Mouse (Mus musculus) embryonic facial prominence, embryonic 15.5 days (tissue): Measurements from ENCODE around the gene St3gal3. TPM values are rescaled to one million over a fixed set of nuclear protein-coding genes. Genes with fewer than 3 reads are reported as not detected.
A peak's percentile ranks its signal among the peaks of the same experiment; 100 is the strongest.

ENCODE experiments used
- ATAC-seq: fragments of 200-750 bp; cut with Nextera tagmentation; 2 replicates; pipeline ENCODE4 v1.8.0; 2017; ENCODE audit warnings: low read depth, moderate TSS enrichment; ENCODE audit not compliant: insufficient number of reproducible peaks, low FRiP score, low TSS enrichment
- H3K27ac ChIP-seq: fragments of 300-500 bp; sonication (generic); replicated peaks from 2 replicates; pipeline ENCODE4 v1.5.1; 2015; ENCODE audit warnings: mild to moderate bottlenecking, inconsistent platforms
- H3K27me3 ChIP-seq: fragments of 300-500 bp; sonication (generic); 2 replicates; pipeline ENCODE4 v1.6.1; 2015; ENCODE audit warnings: inconsistent platforms
- H3K36me3 ChIP-seq: fragments of 300-500 bp; sonication (generic); 2 replicates; pipeline ENCODE4 v1.6.1; 2015; ENCODE audit warnings: mild to moderate bottlenecking, inconsistent platforms
- H3K4me1 ChIP-seq: fragments of 300-500 bp; sonication (generic); 2 replicates; pipeline ENCODE4 v1.6.1; 2015; ENCODE audit warnings: inconsistent platforms
- H3K4me2 ChIP-seq: fragments of 300-500 bp; sonication (generic); replicated peaks from 2 replicates; pipeline ENCODE4 v1.6.1; 2015; ENCODE audit warnings: mild to moderate bottlenecking, inconsistent platforms
- H3K4me3 ChIP-seq: fragments of 300-500 bp; sonication (generic); replicated peaks from 2 replicates; pipeline ENCODE4 v1.5.1; 2015; ENCODE audit warnings: mild to moderate bottlenecking, inconsistent platforms
- H3K9ac ChIP-seq: fragments of 300-500 bp; sonication (generic); 2 replicates; pipeline ENCODE4 v1.6.1; 2015; ENCODE audit warnings: inconsistent platforms
- H3K9me3 ChIP-seq: fragments of 300-500 bp; sonication (generic); replicated peaks from 2 replicates; pipeline ENCODE4 v1.6.1; 2016; ENCODE audit warnings: inconsistent platforms
- WGBS: fragments of 180-500 bp; shearing (Covaris S2); methylation state at CpG from one replicate; pipeline ENCODE4 v1.1.7; 2015; 5-methylcytosine and 5-hydroxymethylcytosine counted together
- polyA plus RNA-seq: library from polyadenylated mRNA; unstranded; fragments of >200 nt; fragmentation: Nextera tagmentation; extraction: Ambion mirVana; gene quantifications from 2 replicates; pipeline ENCODE4 v1.2.1, GENCODE M21; 2015

Gene St3gal3
- polyA plus RNA-seq, 1 experiment from 2014 or later, result 9.8 TPM

DNA sequence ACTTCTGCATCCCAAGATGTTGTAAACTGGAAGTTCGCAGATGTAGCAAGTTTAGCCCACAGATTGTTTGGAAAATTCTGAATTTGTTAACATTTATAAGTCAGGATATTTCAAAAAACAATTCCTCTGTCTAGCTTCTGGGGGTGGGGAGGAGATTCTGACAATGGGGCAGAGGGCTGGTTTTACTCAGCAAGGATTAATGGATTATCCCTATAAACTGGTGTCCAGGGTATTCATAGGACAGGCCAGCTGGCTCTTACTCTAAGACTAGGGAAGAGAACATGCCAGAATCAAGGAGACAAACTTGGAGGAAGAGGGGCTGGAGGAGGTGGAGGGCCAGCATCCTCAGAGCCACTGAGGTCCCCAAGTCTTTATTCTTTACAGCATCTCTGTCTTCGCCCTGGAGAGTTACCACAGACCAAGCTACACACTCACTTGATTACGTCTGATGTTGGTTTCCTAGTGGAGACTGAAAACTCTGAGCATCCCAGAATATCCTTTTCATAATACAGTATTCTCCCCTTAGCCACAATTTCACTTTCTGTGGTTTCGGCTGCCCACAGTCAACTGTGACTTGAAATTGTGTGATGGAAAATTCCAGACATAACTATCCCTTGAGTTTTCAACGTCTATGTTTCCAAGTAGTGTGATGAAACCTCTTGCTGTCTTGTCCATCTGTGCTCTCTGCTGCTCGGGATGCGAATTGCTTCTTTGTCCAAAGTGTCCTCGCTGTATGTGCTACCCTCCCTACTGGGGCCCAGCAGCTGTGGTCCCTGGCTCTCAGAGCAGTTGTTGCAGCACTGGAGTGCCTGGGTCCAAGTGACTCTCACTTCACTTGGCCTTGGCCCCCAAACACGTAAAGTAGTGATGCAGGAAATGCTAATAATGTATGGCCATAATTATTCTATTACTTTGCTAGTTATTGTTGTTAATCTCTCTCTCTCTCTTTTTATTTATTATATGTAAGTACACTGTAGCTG is 64.2 kb downstream of the St3gal3 start:
- Histone ChIP-seq H3K27ac (no peak overlapping the region), H3K4me1 (peaks cover 11% of the 10 kb centered on the region), H3K9ac (no peak overlapping the region), H3K9me3 (no peaks in the 10 kb centered on the region), H3K27me3 (no peaks in the 10 kb centered on the region), H3K4me2 (no peak overlapping the region), H3K4me3 (no peak overlapping the region), H3K36me3 (no peaks in the 10 kb centered on the region)
- peak; percentile 63; the same call in 1 of the 2 replicates for ATAC-seq
- WGBS, result 70% methylated on average over 9 of the region's 9 CpGs

DNA sequence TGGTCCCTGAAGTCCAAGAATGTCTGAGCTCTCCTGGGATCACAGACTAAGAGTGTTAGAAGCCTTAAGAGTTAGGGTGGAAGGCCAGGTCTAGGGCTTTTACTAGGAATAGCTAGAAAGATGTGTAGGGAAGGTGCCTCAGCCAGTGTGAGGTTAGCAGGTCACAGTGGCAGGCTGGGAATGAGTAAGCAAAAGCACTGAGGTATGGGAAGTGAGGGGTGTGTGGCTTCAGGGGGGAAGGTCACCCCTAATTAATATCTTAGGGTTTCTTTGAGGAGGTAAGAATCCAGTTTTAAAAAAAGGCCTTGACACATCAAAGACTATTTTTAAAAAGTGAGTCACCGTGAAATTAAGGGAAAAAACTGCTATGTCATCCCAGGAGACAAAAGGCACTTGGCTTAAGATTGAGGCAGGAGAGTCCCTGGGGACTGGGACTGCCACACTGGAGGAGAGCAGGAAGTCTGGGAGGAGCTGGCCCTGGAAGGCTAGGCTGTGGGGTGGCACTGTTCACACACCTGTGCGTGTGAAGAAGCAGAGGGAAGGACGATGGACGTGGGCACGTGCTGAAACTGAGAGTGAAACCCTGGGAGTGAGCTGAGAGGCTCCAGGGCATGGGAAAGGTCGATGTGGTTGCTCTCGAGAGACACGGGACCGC is 72.8 kb downstream of the St3gal3 start:
- Histone ChIP-seq H3K4me1 (peaks cover 36% of the 10 kb centered on the region), H3K9me3 (no peaks in the 10 kb centered on the region), H3K36me3 (no peaks in the 10 kb centered on the region), H3K4me2 (no peak overlapping the region), H3K27ac (no peak overlapping the region), H3K4me3 (no peak overlapping the region), H3K27me3 (no peaks in the 10 kb centered on the region), H3K9ac (no peak overlapping the region)
- 48% methylated on average over 9 of the region's 9 CpGs for WGBS
- ATAC-seq, result no peak

DNA sequence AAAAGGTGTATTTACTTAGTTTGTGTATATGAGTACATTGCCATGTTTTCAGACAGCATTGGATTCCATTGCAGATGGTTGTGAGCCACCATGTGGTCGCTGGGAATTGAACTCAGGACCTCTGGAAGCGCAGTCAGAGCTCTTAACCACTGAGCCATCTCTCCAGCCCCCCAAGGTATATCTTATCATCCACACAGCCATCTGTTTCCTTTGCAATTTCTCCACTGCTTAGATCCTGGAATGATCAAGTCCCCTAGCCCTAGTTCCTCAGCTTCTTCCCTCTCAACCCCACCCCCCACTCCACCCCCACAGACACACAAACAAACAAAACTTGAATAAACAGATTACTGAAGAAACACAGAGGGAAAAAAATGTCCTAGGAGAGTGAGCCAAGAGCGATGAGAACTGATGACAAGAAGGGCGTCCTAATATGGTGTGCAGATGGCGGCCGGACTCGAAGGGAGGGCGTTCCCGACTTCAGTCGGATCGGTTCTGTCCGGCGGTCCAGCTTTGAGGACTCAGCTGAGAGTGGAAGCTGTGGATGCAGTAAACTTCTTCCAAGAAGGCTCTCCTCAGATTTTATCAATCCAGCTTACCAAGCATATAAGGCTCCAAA is 73.7 kb downstream of the St3gal3 start:
- Histone ChIP-seq H3K4me2 (no peak overlapping the region), H3K4me3 (no peak overlapping the region), H3K27me3 (no peaks in the 10 kb centered on the region), H3K36me3 (no peaks in the 10 kb centered on the region), H3K4me1 (peaks cover 43% of the 10 kb centered on the region), H3K27ac (no peak overlapping the region), H3K9me3 (no peaks in the 10 kb centered on the region), H3K9ac (no peak overlapping the region)
- 75% methylated on average over 13 of the region's 13 CpGs for WGBS
- ATAC-seq, result no peak

DNA sequence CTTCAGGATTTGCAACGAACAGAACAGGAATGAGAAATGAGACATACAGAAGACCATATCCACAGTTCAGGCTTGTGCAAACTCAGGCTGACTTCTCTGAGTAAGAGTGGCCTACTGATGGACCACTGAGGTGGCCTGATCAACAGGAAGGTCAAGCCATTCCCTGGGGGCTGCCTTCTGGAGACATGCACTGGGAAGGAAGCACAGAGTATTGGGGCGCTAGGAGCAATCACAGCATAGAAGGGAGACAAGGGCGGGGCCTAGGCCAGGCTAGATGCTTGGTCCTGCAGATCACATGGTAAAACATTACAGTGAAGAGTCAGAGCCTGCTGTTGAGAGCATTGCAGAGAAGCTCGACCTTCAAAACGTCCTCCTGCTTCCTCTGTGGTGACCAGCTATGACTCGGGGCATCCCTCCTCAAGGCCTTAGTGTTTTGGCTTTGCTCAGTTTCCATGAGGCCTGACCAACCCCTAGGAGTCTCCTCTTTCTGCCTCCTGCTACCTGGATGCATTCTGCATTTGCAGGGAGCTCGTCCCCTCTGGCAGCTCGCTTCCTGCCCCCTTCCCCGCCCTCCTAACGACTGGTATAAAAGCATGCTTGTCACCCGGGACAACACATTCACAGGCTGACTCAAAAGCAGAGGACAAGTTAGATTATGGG is 74.8 kb downstream of the St3gal3 start:
- Histone ChIP-seq H3K4me1 (peaks cover 48% of the 10 kb centered on the region), H3K4me2 (no peak overlapping the region), H3K27me3 (no peaks in the 10 kb centered on the region), H3K36me3 (no peaks in the 10 kb centered on the region), H3K9me3 (no peaks in the 10 kb centered on the region), H3K9ac (no peak overlapping the region), H3K27ac (0 out of 2 replicates have a peak overlapping the region, but pooled peaks have one; percentile 22), H3K4me3 (no peak overlapping the region)
- 56% methylated on average over 11 of the region's 11 CpGs for WGBS
- ATAC-seq, result no peak

DNA sequence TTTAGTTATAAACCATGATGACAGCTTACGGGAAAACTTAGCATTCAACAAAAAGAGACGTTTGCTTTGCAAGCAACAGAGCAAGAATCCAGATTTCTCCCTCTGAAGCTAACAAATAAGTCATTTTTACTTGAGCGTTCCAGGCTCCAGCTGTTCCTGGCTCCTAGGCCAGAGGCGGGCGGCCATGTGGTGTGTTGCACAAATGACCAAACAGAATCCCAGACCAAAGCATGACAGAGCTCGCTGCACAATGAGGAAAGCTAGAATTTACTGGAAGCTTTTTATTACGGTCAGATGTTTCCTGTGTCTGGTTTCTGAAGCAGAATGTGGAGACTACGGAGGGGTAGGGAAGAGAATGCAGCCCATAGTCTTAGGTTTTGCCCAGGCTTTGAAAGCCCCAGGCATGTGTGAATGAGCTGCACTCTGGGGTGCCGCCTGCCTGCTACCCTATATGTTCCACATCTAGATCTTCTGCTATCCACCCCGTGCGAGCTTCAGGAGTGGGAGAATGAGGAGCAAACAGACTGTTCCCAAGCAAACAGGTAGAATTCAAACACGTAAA is 76.5 kb downstream of the St3gal3 start:
- Histone ChIP-seq H3K9ac (no peak overlapping the region), H3K36me3 (no peaks in the 10 kb centered on the region), H3K27me3 (no peaks in the 10 kb centered on the region), H3K4me3 (no peak overlapping the region), H3K9me3 (no peaks in the 10 kb centered on the region), H3K4me1 (peaks cover 62% of the 10 kb centered on the region), H3K27ac (peak overlapping the region; percentile 82), H3K4me2 (no peak overlapping the region)
- peak; percentile 48; the same call in 1 of the 2 replicates for ATAC-seq
- 41% methylated on average over 12 of the region's 12 CpGs for WGBS

DNA sequence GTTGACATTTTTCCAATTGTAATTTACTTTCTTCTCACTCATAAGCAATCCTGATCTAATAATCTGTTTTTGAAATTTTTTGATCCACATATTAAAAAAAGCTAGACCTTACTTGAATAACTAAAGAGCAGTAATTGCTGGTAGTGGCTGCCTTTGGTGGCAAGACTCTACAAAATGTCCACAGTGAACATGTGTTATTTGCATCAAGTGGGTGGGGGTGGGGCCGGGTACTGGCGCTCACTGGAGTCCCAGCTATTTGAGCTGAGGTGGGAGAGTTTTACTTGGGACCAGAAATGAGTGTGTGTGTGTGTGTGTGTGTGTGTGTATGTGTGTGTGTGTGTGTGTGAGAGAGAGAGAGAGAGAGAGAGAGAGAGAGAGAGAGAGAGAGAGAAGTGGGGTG is 77.6 kb downstream of the St3gal3 start:
- H3K4me1 ChIP-seq, result peaks cover 59% of the 10 kb centered on the region
- WGBS, result 49% methylated on average over 2 of the region's 2 CpGs
- H3K27ac ChIP-seq, result no peak overlapping the region

DNA sequence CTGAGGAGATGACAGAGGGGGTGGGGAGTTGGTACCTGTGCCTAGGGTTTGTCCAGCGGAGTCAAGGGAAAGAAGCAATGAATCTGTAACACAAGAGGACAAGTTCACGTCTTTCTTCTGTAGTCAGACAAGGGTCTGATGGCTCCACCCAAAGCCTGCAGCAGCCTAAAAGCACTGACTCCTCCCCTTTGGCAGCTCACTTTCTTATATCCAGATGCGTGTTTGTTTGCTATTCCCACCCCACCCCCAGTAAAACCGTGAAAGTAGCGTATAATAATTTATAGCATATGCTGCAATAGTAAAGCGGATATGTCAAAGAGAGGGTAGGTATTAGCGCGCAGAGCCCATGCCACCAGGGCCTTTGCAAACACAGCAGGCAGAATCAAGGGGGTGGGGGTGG is 80.1 kb downstream of the St3gal3 start:
- Histone ChIP-seq H3K9me3 (no peaks in the 10 kb centered on the region), H3K4me1 (peaks cover 45% of the 10 kb centered on the region), H3K9ac (no peak overlapping the region), H3K36me3 (no peaks in the 10 kb centered on the region), H3K27ac (0 out of 2 replicates have a peak overlapping the region, but pooled peaks have one; percentile 11), H3K4me3 (0 out of 2 replicates have a peak overlapping the region, but pooled peaks have one; percentile 4), H3K4me2 (peak overlapping the region; percentile 25), H3K27me3 (no peaks in the 10 kb centered on the region)
- 34% methylated on average over 8 of the region's 8 CpGs for WGBS
- peak; percentile 41; the same call in 1 of the 2 replicates for ATAC-seq

More for the DNA sequence above, 77.6 kb downstream of the St3gal3 start:
- H3K9ac ChIP-seq, result no peak overlapping the region
- H3K27me3 ChIP-seq, result no peaks in the 10 kb centered on the region
- no peaks in the 10 kb centered on the region for H3K9me3 ChIP-seq
- no peak overlapping the region for H3K4me3 ChIP-seq
- H3K36me3 ChIP-seq, result no peaks in the 10 kb centered on the region
- H3K4me2 ChIP-seq, result no peak overlapping the region
- ATAC-seq, result no peak

DNA sequence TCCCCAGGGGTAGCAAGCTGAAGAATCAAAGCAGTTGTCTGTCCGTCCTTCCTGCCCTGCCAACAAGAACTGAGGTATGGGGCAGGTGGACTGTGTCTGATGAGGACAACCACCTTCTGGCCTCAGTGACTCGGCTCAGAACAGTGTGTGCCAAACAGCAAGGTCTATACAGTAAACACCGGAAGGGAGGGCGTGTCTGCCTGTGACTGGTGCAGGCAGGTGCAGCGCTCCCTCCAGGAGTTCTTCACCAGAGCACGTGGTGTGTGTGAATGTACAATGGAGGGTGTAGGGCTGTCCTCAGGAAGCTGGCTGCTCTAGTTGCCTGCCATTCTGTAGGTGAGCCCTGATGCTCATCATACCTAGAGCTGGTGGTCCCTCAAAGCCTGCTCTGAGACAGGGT is 80.8 kb downstream of the St3gal3 start:
- 78% methylated on average over 6 of the region's 6 CpGs for WGBS
- Histone ChIP-seq H3K27ac (0 out of 2 replicates have a peak overlapping the region, but pooled peaks have one; percentile 11), H3K4me1 (peaks cover 39% of the 10 kb centered on the region), H3K4me3 (no peak overlapping the region), H3K9me3 (no peaks in the 10 kb centered on the region), H3K4me2 (peak overlapping the region; percentile 25), H3K27me3 (no peaks in the 10 kb centered on the region), H3K9ac (no peak overlapping the region), H3K36me3 (no peaks in the 10 kb centered on the region)
- ATAC-seq, result no peak

DNA sequence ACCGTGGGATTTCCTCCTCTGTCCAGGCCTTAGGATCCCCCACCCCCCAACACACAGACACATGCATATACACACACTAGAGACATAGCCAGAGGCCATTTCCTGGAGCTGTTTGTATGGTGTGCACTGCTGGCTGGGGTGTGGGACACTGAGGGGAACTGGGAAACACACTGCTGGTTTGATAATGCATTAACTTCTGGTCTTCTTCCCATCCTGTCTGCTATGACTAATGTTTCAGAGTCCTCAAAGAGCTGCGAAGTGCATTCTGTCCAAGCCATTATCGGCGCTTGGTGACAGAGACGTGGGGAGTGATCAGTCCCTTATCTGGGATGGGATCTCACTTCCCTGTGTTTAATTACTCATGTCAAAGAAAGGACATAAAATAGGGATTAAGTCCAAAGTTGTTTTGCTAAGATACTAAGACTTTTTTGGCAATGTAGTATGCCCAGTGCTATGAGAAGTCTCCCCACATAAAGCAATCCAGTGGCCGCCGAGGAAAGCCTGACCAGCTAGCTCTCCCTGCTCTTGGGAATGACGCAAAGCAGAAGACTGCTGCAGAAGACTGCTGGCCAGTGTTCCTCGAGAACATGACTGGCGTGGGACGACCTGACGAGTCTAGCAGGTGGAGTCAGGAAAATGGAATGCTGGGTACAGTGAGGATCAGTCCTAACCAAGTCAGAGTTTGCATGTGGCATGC is 85.0 kb downstream of the St3gal3 start:
- Histone ChIP-seq H3K9ac (no peak overlapping the region), H3K9me3 (no peaks in the 10 kb centered on the region), H3K4me2 (no peak overlapping the region), H3K27ac (no peak overlapping the region), H3K4me3 (no peak overlapping the region), H3K4me1 (peaks cover 16% of the 10 kb centered on the region), H3K36me3 (no peaks in the 10 kb centered on the region), H3K27me3 (no peaks in the 10 kb centered on the region)
- ATAC-seq, result no peak
- 60% methylated on average over 12 of the region's 12 CpGs for WGBS

DNA sequence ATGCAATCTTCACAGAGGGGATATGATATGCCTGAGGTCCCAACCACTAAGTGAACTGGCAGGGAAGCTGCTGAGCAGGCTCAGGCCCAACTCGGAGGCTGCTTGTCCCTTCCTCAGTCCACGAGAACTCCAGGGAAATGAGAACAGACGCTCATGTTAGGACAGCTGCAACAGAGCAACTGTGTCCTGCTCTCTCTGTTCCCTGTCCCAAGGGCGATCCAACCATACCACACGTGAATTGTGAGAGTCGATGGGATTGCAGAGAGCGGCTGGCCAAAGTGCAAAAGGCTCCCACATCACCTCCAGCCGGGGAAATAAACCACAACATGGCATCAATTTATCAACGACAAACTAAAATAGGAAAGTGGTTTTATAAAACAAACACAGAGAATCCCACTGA is 90.2 kb downstream of the St3gal3 start:
- Histone ChIP-seq H3K9me3 (no peaks in the 10 kb centered on the region), H3K4me1 (peaks cover 17% of the 10 kb centered on the region), H3K4me2 (no peak overlapping the region), H3K4me3 (no peak overlapping the region), H3K27me3 (no peaks in the 10 kb centered on the region), H3K36me3 (no peaks in the 10 kb centered on the region), H3K27ac (no peak overlapping the region; the same call in 1 of the 2 replicates), H3K9ac (no peak overlapping the region)
- ATAC-seq, result no peak
- 50% methylated on average over 9 of the region's 9 CpGs for WGBS
